Comparison of ENCODE assay signal across 36 mouse cellular contexts in the genomic region with DNA sequence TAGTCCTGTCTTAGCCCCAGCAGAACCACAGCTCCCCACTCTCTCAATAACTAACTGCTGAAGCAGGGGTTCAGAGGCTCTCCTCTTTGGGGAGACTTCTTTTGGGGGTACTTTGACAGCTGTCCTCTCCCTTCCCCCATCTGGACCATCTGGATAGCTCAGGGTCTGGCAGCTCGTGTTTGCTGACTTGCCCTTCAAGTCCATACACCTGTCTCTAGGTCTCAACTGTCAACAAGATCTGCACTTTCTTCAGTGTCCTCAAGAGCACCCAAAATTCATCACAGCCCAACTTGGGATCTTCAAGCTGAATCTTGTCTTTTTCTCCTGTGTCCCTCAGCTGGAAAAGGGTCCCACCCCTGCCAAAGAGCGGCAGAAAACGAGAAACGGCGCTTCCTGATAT. TPM values are rescaled to one million over a fixed set of nuclear protein-coding genes. Genes with fewer than 3 reads are reported as not detected.
A peak's percentile ranks its signal among the peaks of the same experiment; 100 is the strongest.
DNase-seq lines count a peak whose midpoint lies in the region; ATAC-seq and TF ChIP-seq lines count a peak whose summit lies in the region.
"Had no signal": no experiment of that assay in that cellular context is flagged by ENCODE, and none has a peak within 500 bp of the region (broad histone marks: within the 10 kb centered on the region; RNA-seq: fewer than 3 reads in every experiment).

No protein-coding gene starts in this region.

- no peaks in the 10 kb centered on the region for H3K27me3 ChIP-seq in cerebellum, adult 2 months (ENCODE audit: control insufficient read depth, insufficient read depth, low read length)
- H3K27me3 ChIP-seq in hindbrain, embryonic 12.5 days: no peaks in the 10 kb centered on the region
- no peaks in the 10 kb centered on the region for H3K27me3 ChIP-seq in hindbrain, embryonic 14.5 days (ENCODE audit: control insufficient read depth, insufficient read depth, low read length)
- H3K27me3 ChIP-seq in testis, adult 2 months (ENCODE audit: control insufficient read depth, insufficient read depth, low read length): no peaks in the 10 kb centered on the region
- H3K27me3 ChIP-seq: intestine, embryonic 15.5 days; limb, embryonic 12.5 days; midbrain, embryonic 15.5 days had no signal

- peaks cover 28% of the 10 kb centered on the region for H3K4me1 ChIP-seq in cerebellum, adult 2 months (ENCODE audit: control insufficient read depth, insufficient read depth, low read length)
- H3K4me1 ChIP-seq in hindbrain, embryonic 12.5 days: peaks cover 31% of the 10 kb centered on the region
- peaks cover 24% of the 10 kb centered on the region for H3K4me1 ChIP-seq in hindbrain, embryonic 14.5 days (replicated peaks; ENCODE audit: control insufficient read depth, insufficient read depth, low read length)
- peaks cover 24% of the 10 kb centered on the region for H3K4me1 ChIP-seq in testis, adult 2 months (ENCODE audit: control insufficient read depth, insufficient read depth, low read length)

- TF ChIP-seq CTCF in cerebellum, adult 2 months (IDR thresholded peaks at IDR 0.05; ENCODE audit: borderline replicate concordance, insufficient read depth, low read depth, low read length): no peak
- TF ChIP-seq CTCF in testis, adult 2 months (IDR thresholded peaks at IDR 0.05; ENCODE audit: control insufficient read depth, insufficient read depth, insufficient replicate concordance, low read depth, low read length): no peak

- H3K4me2 ChIP-seq in hindbrain, embryonic 12.5 days (replicated peaks): no peak overlapping the region
- H3K4me2 ChIP-seq in hindbrain, embryonic 14.5 days (replicated peaks): no peak overlapping the region
- H3K4me2 ChIP-seq: intestine, embryonic 15.5 days; limb, embryonic 12.5 days; liver, embryonic 11.5 days; midbrain, embryonic 15.5 days had no signal

- peaks cover 42% of the 10 kb centered on the region for H3K36me3 ChIP-seq in hindbrain, embryonic 12.5 days
- H3K36me3 ChIP-seq in hindbrain, embryonic 14.5 days (replicated peaks; ENCODE audit: control insufficient read depth, insufficient read depth): peaks cover 49% of the 10 kb centered on the region
- H3K36me3 ChIP-seq in testis, adult 2 months (ENCODE audit: control insufficient read depth, insufficient read depth, low read length): peaks cover 2% of the 10 kb centered on the region

- no peak for TF ChIP-seq POLR2A in cerebellum, adult 2 months (IDR thresholded peaks at IDR 0.05; ENCODE audit: borderline replicate concordance, insufficient read depth, low read length)
- no peak for TF ChIP-seq POLR2A in testis, adult 2 months (IDR thresholded peaks at IDR 0.05; ENCODE audit: control insufficient read depth, low read depth, low read length)

- ATAC-seq in hindbrain, embryonic 12.5 days (ENCODE audit: low FRiP score): no peak
- ATAC-seq in hindbrain, embryonic 14.5 days (ENCODE audit: low FRiP score): no peak
- no peak for ATAC-seq in megakaryocyte, adult 5-6 weeks (ENCODE audit: poor library complexity, severe bottlenecking)
- ATAC-seq: hindbrain, postnatal 0 days; intestine, embryonic 15.5 days; midbrain, embryonic 15.5 days had no signal

- peak overlapping the region; percentile 59; the same call in 1 of the 2 replicates for H3K27ac ChIP-seq in cerebellum, adult 2 months (ENCODE audit: insufficient read depth, low read length)
- H3K27ac ChIP-seq in hindbrain, embryonic 12.5 days: no peak overlapping the region
- H3K27ac ChIP-seq in hindbrain, embryonic 14.5 days: no peak overlapping the region
- peak overlapping the region; percentile 21 for H3K27ac ChIP-seq in testis, adult 2 months (ENCODE audit: control insufficient read depth, insufficient read depth, low read depth, low read length)
- H3K27ac ChIP-seq: hindbrain, embryonic 10.5 days; hindbrain, postnatal 0 days; intestine, embryonic 15.5 days; limb, embryonic 12.5 days; midbrain, embryonic 15.5 days; stomach, postnatal 0 days had no signal

- DNase-seq in cerebellum, adult 2 months: no peak
- DNase-seq in cerebellum, adult 9-11 months: no peak
- DNase-seq in hindbrain, embryonic 14.5 days (ENCODE audit: low spot score): no peak
- no peak for DNase-seq in testis, postnatal 10 days (ENCODE audit: low spot score)
- DNase-seq in skeletal muscle tissue, adult 2 months (ENCODE audit: low read depth, low spot score): peak; percentile 81
- DNase-seq: adrenal gland, adult 8-10 months; embryo, embryonic 11 days; heart, postnatal 14 days; kidney, adult 2 months; lung, postnatal 4 days had no signal

- H3K4me3 ChIP-seq in cerebellum, adult 2 months (replicated peaks; ENCODE audit: insufficient read depth, low read depth, low read length): peak overlapping the region; percentile 13
- H3K4me3 ChIP-seq in hindbrain, embryonic 12.5 days: no peak overlapping the region
- H3K4me3 ChIP-seq in hindbrain, embryonic 14.5 days (replicated peaks; ENCODE audit: low read length): no peak overlapping the region
- H3K4me3 ChIP-seq in testis, adult 2 months (ENCODE audit: control insufficient read depth, low read depth, low read length): no peak overlapping the region
- H3K4me3 ChIP-seq: erythroblast, embryonic 14.5 days; intestine, embryonic 15.5 days; limb, embryonic 12.5 days; midbrain, embryonic 15.5 days had no signal

- H3K9ac ChIP-seq in hindbrain, embryonic 12.5 days: peak overlapping the region; percentile 86; the same call in 1 of the 2 replicates
- H3K9ac ChIP-seq in hindbrain, embryonic 14.5 days: no peak overlapping the region
- H3K9ac ChIP-seq: intestine, embryonic 15.5 days; limb, embryonic 12.5 days; midbrain, embryonic 15.5 days had no signal

- no peaks in the 10 kb centered on the region for H3K9me3 ChIP-seq in hindbrain, embryonic 12.5 days (replicated peaks)
- H3K9me3 ChIP-seq in hindbrain, embryonic 14.5 days (ENCODE audit: control insufficient read depth, low read length): no peaks in the 10 kb centered on the region
- H3K9me3 ChIP-seq: G1E; hindbrain, embryonic 10.5 days; intestine, embryonic 15.5 days; limb, embryonic 12.5 days; midbrain, embryonic 15.5 days had no signal

- WGBS in cerebellum, adult 2 months: 55% methylated on average over 5 of the region's 5 CpGs
- 91% methylated on average over 5 of the region's 5 CpGs for WGBS in hindbrain, embryonic 12.5 days
- 93% methylated on average over 5 of the region's 5 CpGs for WGBS in hindbrain, embryonic 14.5 days

RNA-seq across cellular contexts. Expression of a gene that starts 3.0 kb away (rescaled TPM):
- polyA plus RNA-seq in cerebellum, adult 2 months (2012; rRNA removed): 281 and 309 TPM in 2 replicates
- 276 and 280 TPM in 2 replicates for polyA plus RNA-seq in hindbrain, embryonic 12.5 days (2016; fragmentation: Nextera tagmentation; extraction: Ambion mirVana)
- polyA plus RNA-seq in hindbrain, embryonic 14.5 days (2014; fragmentation: Nextera tagmentation; extraction: Ambion mirVana): 237 and 253 TPM in 2 replicates
- 290 and 345 TPM in 2 replicates for polyA plus RNA-seq in testis, adult 2 months (2012; rRNA removed)
- 62.3 and 72.3 TPM in 2 replicates for total RNA-seq in megakaryocyte, adult 5-6 weeks (2015)
- 53.7 and 59.0 TPM in 2 replicates for total RNA-seq in megakaryocyte, adult 5-6 weeks (2017)

RNA-seq across cellular contexts. Expression of a gene that starts 3.2 kb away (rescaled TPM):
- polyA plus RNA-seq in cerebellum, adult 2 months (2012; rRNA removed): 130 and 134 TPM in 2 replicates
- 59.0 and 59.6 TPM in 2 replicates for polyA plus RNA-seq in hindbrain, embryonic 12.5 days (2016; fragmentation: Nextera tagmentation; extraction: Ambion mirVana)
- 61.3 and 66.0 TPM in 2 replicates for polyA plus RNA-seq in hindbrain, embryonic 14.5 days (2014; fragmentation: Nextera tagmentation; extraction: Ambion mirVana)
- 82.3 and 88.1 TPM in 2 replicates for polyA plus RNA-seq in testis, adult 2 months (2012; rRNA removed)
- 20.3 and 23.7 TPM in 2 replicates for total RNA-seq in megakaryocyte, adult 5-6 weeks (2015)
- 8.9 and 15.6 TPM in 2 replicates for total RNA-seq in megakaryocyte, adult 5-6 weeks (2017)

RNA-seq across cellular contexts. Expression of a gene that starts 19.5 kb away (rescaled TPM):
- polyA plus RNA-seq in cerebellum, adult 2 months (2012; rRNA removed): 0.21 TPM in 1 of 2 replicates, not detected in the other
- 0.86 and 0.98 TPM in 2 replicates for polyA plus RNA-seq in hindbrain, embryonic 12.5 days (2016; fragmentation: Nextera tagmentation; extraction: Ambion mirVana)
- polyA plus RNA-seq in hindbrain, embryonic 14.5 days (2014; fragmentation: Nextera tagmentation; extraction: Ambion mirVana): not detected in 2 replicates
- 353 and 423 TPM in 2 replicates for polyA plus RNA-seq in testis, adult 2 months (2012; rRNA removed)
- total RNA-seq in megakaryocyte, adult 5-6 weeks (2015): not detected in 2 replicates
- not detected in 2 replicates for total RNA-seq in megakaryocyte, adult 5-6 weeks (2017)
- total RNA-seq: granulocyte monocyte progenitor cell, adult 5-6 weeks; hindbrain, postnatal 0 days; left cerebral cortex, adult 18-20 months; megakaryocyte-erythroid progenitor cell, adult 5-6 weeks; neutrophil, adult 5-6 weeks had no signal
- polyA plus RNA-seq: erythroblast, embryonic 14.5 days; forebrain, embryonic 11.5 days; frontal cortex, adult 2 months; hindbrain, postnatal 0 days; midbrain, embryonic 15.5 days; neural tube, embryonic 11.5 days had no signal

RNA-seq across cellular contexts. Expression of a gene that starts 25.6 kb away (rescaled TPM):
- polyA plus RNA-seq in cerebellum, adult 2 months (2012; rRNA removed): not detected in 2 replicates
- not detected in 2 replicates for polyA plus RNA-seq in hindbrain, embryonic 12.5 days (2016; fragmentation: Nextera tagmentation; extraction: Ambion mirVana)
- polyA plus RNA-seq in hindbrain, embryonic 14.5 days (2014; fragmentation: Nextera tagmentation; extraction: Ambion mirVana): not detected in 2 replicates
- polyA plus RNA-seq in testis, adult 2 months (2012; rRNA removed): 3.2 TPM in 2 replicates
- total RNA-seq in megakaryocyte, adult 5-6 weeks (2015): 0.48 and 1.2 TPM in 2 replicates
- 0.69 and 0.95 TPM in 2 replicates for total RNA-seq in megakaryocyte, adult 5-6 weeks (2017)
- total RNA-seq: gastrocnemius, adult 8-10 months; heart, postnatal 14 days; hindbrain, postnatal 0 days; layer of hippocampus, postnatal 10 days; left cerebral cortex, adult 18-20 months; left cerebral cortex, postnatal 14 days; neutrophil, adult 5-6 weeks had no signal
- polyA plus RNA-seq: embryonic facial prominence, embryonic 14.5 days; forebrain, embryonic 11.5 days; heart, embryonic 14.5 days; hindbrain, embryonic 10.5 days; hindbrain, postnatal 0 days; intestine, embryonic 15.5 days; limb, embryonic 12.5 days; liver, embryonic 16.5 days; lung, embryonic 16.5 days; midbrain, embryonic 15.5 days; neural tube, embryonic 11.5 days had no signal

RNA-seq across cellular contexts. Expression of a gene that starts 33.3 kb away (rescaled TPM):
- polyA plus RNA-seq in cerebellum, adult 2 months (2012; rRNA removed): 77.5 and 86.5 TPM in 2 replicates
- 106 and 111 TPM in 2 replicates for polyA plus RNA-seq in hindbrain, embryonic 12.5 days (2016; fragmentation: Nextera tagmentation; extraction: Ambion mirVana)
- 53.3 and 57.3 TPM in 2 replicates for polyA plus RNA-seq in hindbrain, embryonic 14.5 days (2014; fragmentation: Nextera tagmentation; extraction: Ambion mirVana)
- 27.4 and 32.8 TPM in 2 replicates for polyA plus RNA-seq in testis, adult 2 months (2012; rRNA removed)
- 47.2 and 57.3 TPM in 2 replicates for total RNA-seq in megakaryocyte, adult 5-6 weeks (2015)
- total RNA-seq in megakaryocyte, adult 5-6 weeks (2017): 62.2 and 64.6 TPM in 2 replicates

Comparison
In these comparisons a context has a peak if more than half of its experiments do, and no peak if none do; other contexts are left out.
1. H3K27ac ChIP-seq: peak in cerebellum, adult 2 months (single experiment) and testis, adult 2 months (single experiment); none in hindbrain, embryonic 12.5 days (single experiment) and hindbrain, embryonic 14.5 days (single experiment).
2. RNA of a gene that starts 19.5 kb away (polyA plus RNA-seq): 353 to 423 TPM in testis, adult 2 months; 0.86 to 0.98 TPM in hindbrain, embryonic 12.5 days, not detected in hindbrain, embryonic 14.5 days and 0.21 TPM in cerebellum, adult 2 months; every median in the first group is over 100 times any median in the second.